Mouse (Mus musculus): ENCODE measurements at regions not wholly inside any gene's neighbourhood (a gene's known extent, or its start where the extent isn't known, plus 50 kb on each side); places are given as distances from the start of the nearest gene placed in this dataset.

GRCm38 (mm10) chr2:105495796-105496195 is 96.7 kb upstream of the Rcn1 start:
- H3K4me2 ChIP-seq (ENCODE audit: low read depth) = no peak overlapping the region
- H3K79me2 ChIP-seq (ENCODE audit: control insufficient read depth, insufficient read depth) = no peaks in the 10 kb centered on the region
- H3K36me3 ChIP-seq (ENCODE audit: control insufficient read depth, insufficient read depth) = no peaks in the 10 kb centered on the region
- no peak for TF ChIP-seq MAX (IDR thresholded peaks at IDR 0.05; ENCODE audit: low read depth)
- no peak overlapping the region for H3ac ChIP-seq (ENCODE audit: control insufficient read depth, insufficient read length)
- H3K4me3 ChIP-seq = no peak overlapping the region
- H3K27me3 ChIP-seq (ENCODE audit: control insufficient read depth, insufficient read depth, insufficient read length) = no peaks in the 10 kb centered on the region

GRCm38 (mm10) chr2:105504197-105504596 is 105.1 kb upstream of the Rcn1 start:
- no peak for TF ChIP-seq USF1 (IDR thresholded peaks at IDR 0.05; ENCODE audit: low read depth)
- TF ChIP-seq REST (IDR thresholded peaks at IDR 0.05; ENCODE audit: insufficient read depth, insufficient read length) = no peak
- no peak for TF ChIP-seq TCF12 (IDR thresholded peaks at IDR 0.05; ENCODE audit: insufficient read depth, poor library complexity, severe bottlenecking)
- TF ChIP-seq MYOG (IDR thresholded peaks at IDR 0.05; ENCODE audit: control insufficient read depth in 1 of 3, insufficient read depth in 1 of 3, insufficient read length in 2 of 3, low read depth in 2 of 3) = no peak
- no peak for TF ChIP-seq TCF3 (IDR thresholded peaks at IDR 0.05; ENCODE audit: insufficient read length, low read depth)
- no peak for TF ChIP-seq POLR2A (IDR thresholded peaks at IDR 0.05; ENCODE audit: insufficient read length, low read depth)
- TF ChIP-seq CEBPB (IDR thresholded peaks at IDR 0.05; ENCODE audit: insufficient read depth, poor library complexity, severe bottlenecking) = no peak
- TF ChIP-seq POLR2AphosphoS2 (IDR thresholded peaks at IDR 0.05; ENCODE audit: insufficient read length, low read depth) = no peak
- TF ChIP-seq MAX (IDR thresholded peaks at IDR 0.05; ENCODE audit: low read depth) = no peak
- no peak for TF ChIP-seq SRF (IDR thresholded peaks at IDR 0.05; ENCODE audit: control insufficient read depth, insufficient read length, low read depth)
- TF ChIP-seq MYOD1 (IDR thresholded peaks at IDR 0.05; ENCODE audit: control insufficient read depth in 1 of 3, insufficient read length in 2 of 3, low read depth in 2 of 3) = no peak
- TF ChIP-seq E2F4 (IDR thresholded peaks at IDR 0.05; ENCODE audit: insufficient read depth) = no peak
- H3K4me3 ChIP-seq = no peak overlapping the region
- no peaks in the 10 kb centered on the region for H3K79me2 ChIP-seq (ENCODE audit: control insufficient read depth, insufficient read depth)
- H3K27me3 ChIP-seq (ENCODE audit: control insufficient read depth, insufficient read depth, insufficient read length) = no peaks in the 10 kb centered on the region
- no peak overlapping the region for H3ac ChIP-seq (ENCODE audit: control insufficient read depth, insufficient read length)
- H3K4me2 ChIP-seq (ENCODE audit: low read depth) = no peak overlapping the region
- no peaks in the 10 kb centered on the region for H3K36me3 ChIP-seq (ENCODE audit: control insufficient read depth, insufficient read depth)

- Histone ChIP-seq H3K27me3 (ENCODE audit: control insufficient read depth, insufficient read depth, insufficient read length) (no peaks in the 10 kb centered on the region), H3K4me2 (ENCODE audit: low read depth) (no peak overlapping the region), H3K79me2 (ENCODE audit: control insufficient read depth, insufficient read depth) (no peaks in the 10 kb centered on the region), H3K4me3 (no peak overlapping the region), H3K36me3 (ENCODE audit: control insufficient read depth, insufficient read depth) (no peaks in the 10 kb centered on the region), H3ac (ENCODE audit: control insufficient read depth, insufficient read length) (no peak overlapping the region)
- TF ChIP-seq MYOD1 (IDR thresholded peaks at IDR 0.05; ENCODE audit: control insufficient read depth in 1 of 3, insufficient read length in 2 of 3, low read depth in 2 of 3) = no peak
- no peak for TF ChIP-seq POLR2AphosphoS2 (IDR thresholded peaks at IDR 0.05; ENCODE audit: insufficient read length, low read depth)
- no peak for TF ChIP-seq TCF12 (IDR thresholded peaks at IDR 0.05; ENCODE audit: insufficient read depth, poor library complexity, severe bottlenecking)
- no peak for TF ChIP-seq MAX (IDR thresholded peaks at IDR 0.05; ENCODE audit: low read depth)
- TF ChIP-seq REST (IDR thresholded peaks at IDR 0.05; ENCODE audit: insufficient read depth, insufficient read length) = no peak
- TF ChIP-seq TCF3 (IDR thresholded peaks at IDR 0.05; ENCODE audit: insufficient read length, low read depth) = no peak
- no peak for TF ChIP-seq SRF (IDR thresholded peaks at IDR 0.05; ENCODE audit: control insufficient read depth, insufficient read length, low read depth)
- no peak for TF ChIP-seq USF1 (IDR thresholded peaks at IDR 0.05; ENCODE audit: low read depth)
- TF ChIP-seq POLR2A (IDR thresholded peaks at IDR 0.05; ENCODE audit: insufficient read length, low read depth) = no peak
- no peak for TF ChIP-seq CEBPB (IDR thresholded peaks at IDR 0.05; ENCODE audit: insufficient read depth, poor library complexity, severe bottlenecking)
Observed at GRCm38 (mm10) chr2:105505554-105505953, 106.4 kb upstream of the Rcn1 start.

- Histone ChIP-seq H3ac (ENCODE audit: control insufficient read depth, insufficient read length) (no peak overlapping the region), H3K27me3 (ENCODE audit: control insufficient read depth, insufficient read depth, insufficient read length) (no peaks in the 10 kb centered on the region), H3K36me3 (ENCODE audit: control insufficient read depth, insufficient read depth) (no peaks in the 10 kb centered on the region), H3K4me2 (ENCODE audit: low read depth) (no peak overlapping the region), H3K4me3 (no peak overlapping the region), H3K79me2 (ENCODE audit: control insufficient read depth, insufficient read depth) (no peaks in the 10 kb centered on the region)
- TF ChIP-seq MYOG (IDR thresholded peaks at IDR 0.05; ENCODE audit: control insufficient read depth in 1 of 3, insufficient read depth in 1 of 3, insufficient read length in 2 of 3, low read depth in 2 of 3) (no peak), TCF12 (IDR thresholded peaks at IDR 0.05; ENCODE audit: insufficient read depth, poor library complexity, severe bottlenecking) (no peak), USF1 (IDR thresholded peaks at IDR 0.05; ENCODE audit: low read depth) (no peak), SRF (IDR thresholded peaks at IDR 0.05; ENCODE audit: control insufficient read depth, insufficient read length, low read depth) (no peak), E2F4 (IDR thresholded peaks at IDR 0.05; ENCODE audit: insufficient read depth) (no peak), MAX (IDR thresholded peaks at IDR 0.05; ENCODE audit: low read depth) (no peak), CEBPB (IDR thresholded peaks at IDR 0.05; ENCODE audit: insufficient read depth, poor library complexity, severe bottlenecking) (no peak), REST (IDR thresholded peaks at IDR 0.05; ENCODE audit: insufficient read depth, insufficient read length) (no peak), TCF3 (IDR thresholded peaks at IDR 0.05; ENCODE audit: insufficient read length, low read depth) (no peak), POLR2AphosphoS2 (IDR thresholded peaks at IDR 0.05; ENCODE audit: insufficient read length, low read depth) (no peak), POLR2A (IDR thresholded peaks at IDR 0.05; ENCODE audit: insufficient read length, low read depth) (no peak), MYOD1 (IDR thresholded peaks at IDR 0.05; ENCODE audit: control insufficient read depth in 1 of 3, insufficient read length in 2 of 3, low read depth in 2 of 3) (no peak)
Observed at GRCm38 (mm10) chr2:105507160-105507559, 108.0 kb upstream of the Rcn1 start.

- Histone ChIP-seq H3ac (ENCODE audit: control insufficient read depth, insufficient read length) (no peak overlapping the region), H3K27me3 (ENCODE audit: control insufficient read depth, insufficient read depth, insufficient read length) (no peaks in the 10 kb centered on the region), H3K4me2 (ENCODE audit: low read depth) (no peak overlapping the region), H3K36me3 (ENCODE audit: control insufficient read depth, insufficient read depth) (no peaks in the 10 kb centered on the region), H3K4me3 (no peak overlapping the region), H3K79me2 (ENCODE audit: control insufficient read depth, insufficient read depth) (no peaks in the 10 kb centered on the region)
- TF ChIP-seq MAX (IDR thresholded peaks at IDR 0.05; ENCODE audit: low read depth) = no peak
- TF ChIP-seq SRF (IDR thresholded peaks at IDR 0.05; ENCODE audit: control insufficient read depth, insufficient read length, low read depth) = no peak
- TF ChIP-seq REST (IDR thresholded peaks at IDR 0.05; ENCODE audit: insufficient read depth, insufficient read length) = no peak
Observed at GRCm38 (mm10) chr2:105510816-105511215, 111.7 kb upstream of the Rcn1 start.
